Mouse (Mus musculus): ENCODE data around the gene Kcnab2. TPM values are rescaled to one million over a fixed set of nuclear protein-coding genes. Genes with fewer than 3 reads are reported as not detected.

Gene Kcnab2
- total RNA-seq (2021): 1 to 10 TPM; 3.9 to 4.7 TPM
- long read RNA-seq, experiment 1, partial matches to known transcripts: 1 of 3 reads
- long read RNA-seq, experiment 1, other reads (novel, unspliced or antisense): 1 of 3 reads
- long read RNA-seq, experiment 2, partial matches to known transcripts: 1 of 1 reads
- long read RNA-seq, experiment 2, other reads (novel, unspliced or antisense): 0 of 1 reads

- peak; percentile 99 to 100 for DNase-seq
Observed at GRCm38 (mm10) chr4:152477466-152478223, at the start of gene Kcnab2. Gene Kcnab2 (minus strand): TSS chr4:152477871.

GRCm38 (mm10) chr4:152520083-152520482 lies 42.4 kb upstream of the Kcnab2 start:
- peak; percentile 49 to 61 for DNase-seq

- DNase-seq: no peak
Observed at GRCm38 (mm10) chr4:152519106-152519505, 41.4 kb upstream of the Kcnab2 start.

GRCm38 (mm10) chr4:152514884-152515283 lies 37.2 kb upstream of the Kcnab2 start:
- no peak for DNase-seq

- DNase-seq: no peak
Observed at GRCm38 (mm10) chr4:152512221-152512925, 34.7 kb upstream of the Kcnab2 start.

GRCm38 (mm10) chr4:152494360-152494879 lies 16.7 kb upstream of the Kcnab2 start:
- peak; percentile 41 to 53 for DNase-seq

GRCm38 (mm10) chr4:152491250-152491899 lies 13.7 kb upstream of the Kcnab2 start:
- DNase-seq: peak; percentile 68 to 80

- no peak for DNase-seq
Observed at GRCm38 (mm10) chr4:152490311-152490710, 12.6 kb upstream of the Kcnab2 start.

GRCm38 (mm10) chr4:152488046-152488445 lies 10.4 kb upstream of the Kcnab2 start:
- DNase-seq: no peak

- DNase-seq: no peak
Observed at GRCm38 (mm10) chr4:152480426-152480825, 2.8 kb upstream of the Kcnab2 start.

- peak in 1 of 2 experiments; percentile 6 for DNase-seq
Observed at GRCm38 (mm10) chr4:152478224-152478567, 525 bp upstream of the Kcnab2 start.

- no peak for DNase-seq
Observed at GRCm38 (mm10) chr4:152477106-152477465, 585 bp downstream of the Kcnab2 start.

GRCm38 (mm10) chr4:152476427-152477023 lies 1.1 kb downstream of the Kcnab2 start, which contains the start of gene Nphp4:
Gene Nphp4 (plus strand): TSS chr4:152476706.
- DNase-seq: no peak

GRCm38 (mm10) chr4:152475941-152476340 lies 1.7 kb downstream of the Kcnab2 start:
- DNase-seq: no peak

- no peak for DNase-seq
Observed at GRCm38 (mm10) chr4:152467951-152468350, 9.7 kb downstream of the Kcnab2 start.

GRCm38 (mm10) chr4:152466601-152467000 lies 11.1 kb downstream of the Kcnab2 start:
- DNase-seq: no peak

- DNase-seq: no peak
Observed at GRCm38 (mm10) chr4:152465116-152465515, 12.6 kb downstream of the Kcnab2 start.

GRCm38 (mm10) chr4:152463147-152463546 lies 14.5 kb downstream of the Kcnab2 start:
- no peak for DNase-seq

- DNase-seq: no peak
Observed at GRCm38 (mm10) chr4:152462516-152462915, 15.2 kb downstream of the Kcnab2 start.

GRCm38 (mm10) chr4:152457673-152458072 lies 20.0 kb downstream of the Kcnab2 start:
- no peak for DNase-seq

- no peak for DNase-seq
Observed at GRCm38 (mm10) chr4:152456609-152457008, 21.1 kb downstream of the Kcnab2 start.

- no peak for DNase-seq
Observed at GRCm38 (mm10) chr4:152454153-152454552, 23.5 kb downstream of the Kcnab2 start.

Measured in adrenal gland, postnatal 36 days (tissue).